Mouse (Mus musculus): ENCODE measurements at regions not wholly inside any gene's neighbourhood (a gene's known extent, or its start where the extent isn't known, plus 50 kb on each side); places are given as distances from the start of the nearest gene placed in this dataset.

DNA sequence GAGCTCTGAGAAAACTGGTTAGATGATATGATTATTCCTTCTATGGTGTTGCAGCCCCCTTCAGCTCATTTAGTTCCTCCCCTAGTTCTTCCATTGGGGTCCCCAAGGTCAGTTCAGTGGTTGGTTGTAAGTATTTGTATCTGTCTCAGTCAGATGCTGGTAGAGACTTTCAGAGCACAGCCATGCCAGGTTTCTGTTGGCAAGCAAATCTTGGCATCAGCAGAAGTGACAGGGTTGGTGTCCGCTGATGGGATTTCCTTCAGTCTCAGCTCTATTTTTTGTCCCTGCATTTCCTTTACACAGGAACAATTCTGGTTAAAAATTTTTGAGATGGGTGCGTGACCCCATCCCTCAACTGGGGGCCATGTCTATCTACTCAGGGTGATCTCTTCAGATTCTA, 55.3 kb upstream of the Spaca1 start:
- no peak for DNase-seq (ENCODE audit: low read depth)

- no peak for DNase-seq (ENCODE audit: low read depth)
Observed at GRCm38 (mm10) chr4:34114323-34114722, 64.3 kb upstream of the Spaca1 start.

- DNase-seq (ENCODE audit: low read depth): no peak
Observed at GRCm38 (mm10) chr4:34117086-34117485, 67.1 kb upstream of the Spaca1 start.

- no peak for DNase-seq (ENCODE audit: low read depth)
Observed at GRCm38 (mm10) chr4:34122959-34123520, 73.0 kb upstream of the Spaca1 start.

DNA sequence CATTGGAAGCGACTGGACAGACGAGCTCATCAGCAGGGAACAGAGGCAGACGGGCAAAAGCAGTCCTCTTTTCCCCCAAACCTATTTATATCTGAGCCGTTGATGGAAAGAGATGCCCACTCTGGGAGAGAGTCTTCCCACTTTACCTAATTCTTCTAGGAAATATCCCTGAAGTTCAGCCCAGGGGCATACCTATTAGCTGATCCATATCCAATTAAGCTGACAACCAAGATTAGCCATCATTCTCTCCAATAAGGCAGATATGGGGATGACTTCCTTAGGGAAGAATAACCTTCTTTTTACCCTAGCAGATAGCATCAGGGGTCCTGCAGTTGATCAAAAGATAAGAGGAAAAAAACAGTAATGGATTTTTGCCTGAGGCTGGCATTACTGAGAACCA, 78.2 kb upstream of the Spaca1 start:
- DNase-seq (ENCODE audit: low read depth): no peak

DNA sequence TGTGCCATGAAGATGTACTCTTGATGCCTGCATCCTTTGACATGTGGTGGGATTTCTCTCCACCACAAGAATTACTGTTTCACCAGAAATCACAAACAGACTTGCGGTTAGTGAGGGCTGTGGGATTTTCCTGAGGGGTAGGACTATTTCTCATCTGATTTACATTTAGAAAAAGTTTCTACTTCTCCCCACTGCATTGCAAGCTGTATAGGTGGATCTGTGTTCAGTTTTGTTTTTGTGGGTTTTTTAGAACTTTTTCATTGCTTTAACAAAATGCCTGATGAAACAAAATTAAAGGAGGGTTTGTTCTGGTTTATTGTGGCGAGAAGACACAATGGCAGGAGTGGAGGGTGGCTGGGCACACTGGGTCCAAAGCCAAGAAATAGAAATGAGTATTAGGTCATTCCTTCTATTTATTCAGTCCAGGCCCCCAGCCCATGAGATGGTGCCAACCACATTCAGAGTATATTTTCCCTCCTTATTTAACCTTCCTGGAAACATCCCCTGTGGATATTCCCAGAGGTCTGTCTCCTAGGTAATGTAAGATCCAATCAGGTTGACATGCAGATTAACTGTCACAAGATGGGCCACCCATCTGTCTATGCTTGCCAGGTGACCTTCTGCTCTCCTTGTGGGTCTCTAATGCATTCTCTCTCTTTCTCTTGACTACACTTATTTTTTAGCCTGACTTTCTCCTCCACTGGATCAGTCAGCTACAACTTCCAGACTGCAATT, 96.3 kb upstream of the Spaca1 start:
- no peak for DNase-seq (ENCODE audit: low read depth)

DNA sequence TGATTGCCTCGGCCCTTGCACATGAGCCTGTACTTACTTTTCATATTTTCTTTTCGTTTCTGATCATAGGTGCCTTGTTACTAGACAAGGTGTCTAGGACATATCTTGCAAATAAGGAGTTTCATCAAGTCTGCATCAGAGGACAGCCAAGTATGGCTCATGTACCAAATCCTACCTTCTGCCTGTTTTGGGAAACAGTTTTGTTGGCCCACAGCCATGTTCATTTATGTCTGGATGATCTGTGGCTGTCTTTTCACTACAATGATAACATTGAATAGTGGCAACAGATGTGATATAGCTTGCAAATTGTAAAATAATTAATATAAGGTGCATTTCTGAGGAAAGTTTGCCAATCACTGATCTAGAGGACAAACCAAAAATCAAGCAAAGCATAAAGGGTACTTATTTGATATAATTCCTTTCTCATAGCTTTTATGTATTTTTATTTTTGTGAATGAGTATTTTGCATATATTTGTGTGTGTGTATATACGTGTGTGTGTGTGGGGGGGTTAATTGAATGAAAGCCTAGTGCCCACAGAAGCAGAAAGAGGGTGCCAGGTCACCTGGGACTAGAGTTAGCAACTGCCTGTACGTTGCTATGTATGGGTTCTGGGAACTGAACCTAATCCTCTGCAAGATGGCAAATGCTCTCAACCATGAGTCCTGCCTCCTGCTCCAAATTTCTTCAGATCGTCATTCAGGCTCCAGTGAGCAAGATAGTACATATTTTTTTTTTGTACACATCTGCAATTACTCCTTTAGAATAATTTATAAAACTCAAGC, 99.2 kb upstream of the Spaca1 start:
- DNase-seq (ENCODE audit: low read depth): no peak

DNA sequence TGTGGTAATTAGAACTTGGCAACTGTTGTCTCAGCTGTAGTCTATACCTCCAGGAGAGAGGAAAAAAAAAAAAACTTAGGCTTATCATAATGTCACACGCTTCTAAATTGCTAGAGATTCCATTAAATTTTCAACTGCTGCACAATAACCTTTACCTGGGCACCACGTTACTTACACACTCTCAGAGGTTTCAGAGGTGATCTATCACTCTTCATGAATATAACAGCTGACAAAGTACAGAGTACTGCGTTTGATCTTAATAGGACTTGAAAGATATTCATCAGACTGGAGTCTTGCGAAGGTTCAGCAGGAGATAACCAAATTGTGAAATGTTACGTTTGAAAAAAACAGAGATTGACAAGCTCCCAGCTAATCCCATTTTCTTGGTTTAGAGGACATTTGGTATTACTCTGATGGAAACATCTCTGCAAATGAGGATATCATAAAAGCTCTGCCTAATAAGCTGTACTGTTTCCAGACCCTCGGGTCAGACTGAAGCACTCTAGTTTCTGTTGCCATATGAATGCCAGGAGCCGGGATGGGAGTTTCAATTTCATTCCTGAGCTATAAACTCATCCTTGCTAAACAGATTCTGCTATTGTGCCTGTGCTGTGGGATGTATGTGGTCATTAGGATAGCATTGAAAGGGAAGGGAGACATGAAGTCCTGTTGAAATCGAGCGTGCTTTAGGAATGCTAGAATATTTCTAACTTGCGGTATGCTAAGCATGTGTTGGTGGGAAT, 101.8 kb upstream of the Spaca1 start:
- DNase-seq (ENCODE audit: low read depth): no peak

GRCm38 (mm10) chr4:34155501-34155900, 105.5 kb upstream of the Spaca1 start:
- DNase-seq (ENCODE audit: low read depth): no peak

- no peak for DNase-seq (ENCODE audit: low read depth)
Observed at GRCm38 (mm10) chr4:34157818-34158511, 108.0 kb upstream of the Spaca1 start.

GRCm38 (mm10) chr4:34171265-34171862, 121.4 kb upstream of the Spaca1 start:
- DNase-seq (ENCODE audit: low read depth): no peak

- DNase-seq (ENCODE audit: low read depth): no peak
Observed at GRCm38 (mm10) chr4:34172000-34172399, 122.0 kb upstream of the Spaca1 start.

GRCm38 (mm10) chr4:34177421-34177820, 127.4 kb upstream of the Spaca1 start:
- DNase-seq (ENCODE audit: low read depth): no peak

DNA sequence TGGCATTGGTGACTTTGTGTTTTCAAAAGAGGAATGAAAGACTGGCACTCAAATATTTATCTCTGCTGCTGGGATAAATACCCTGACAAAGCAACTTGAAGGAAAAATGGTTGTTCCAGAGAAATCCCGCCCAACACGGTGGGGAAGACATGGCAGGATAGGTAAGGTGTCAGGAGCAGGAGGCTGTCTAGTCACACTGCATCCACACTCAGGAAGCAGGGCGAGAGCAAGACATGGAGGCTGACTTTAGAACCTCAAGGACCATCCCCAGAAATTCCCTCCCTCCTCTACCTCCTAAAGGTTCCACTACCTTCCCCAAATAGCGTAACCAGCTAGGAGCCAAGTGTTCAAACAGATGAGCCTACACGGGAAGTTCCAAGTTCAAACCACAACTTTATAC, 136.5 kb upstream of the Spaca1 start:
- no peak for DNase-seq (ENCODE audit: low read depth)

DNA sequence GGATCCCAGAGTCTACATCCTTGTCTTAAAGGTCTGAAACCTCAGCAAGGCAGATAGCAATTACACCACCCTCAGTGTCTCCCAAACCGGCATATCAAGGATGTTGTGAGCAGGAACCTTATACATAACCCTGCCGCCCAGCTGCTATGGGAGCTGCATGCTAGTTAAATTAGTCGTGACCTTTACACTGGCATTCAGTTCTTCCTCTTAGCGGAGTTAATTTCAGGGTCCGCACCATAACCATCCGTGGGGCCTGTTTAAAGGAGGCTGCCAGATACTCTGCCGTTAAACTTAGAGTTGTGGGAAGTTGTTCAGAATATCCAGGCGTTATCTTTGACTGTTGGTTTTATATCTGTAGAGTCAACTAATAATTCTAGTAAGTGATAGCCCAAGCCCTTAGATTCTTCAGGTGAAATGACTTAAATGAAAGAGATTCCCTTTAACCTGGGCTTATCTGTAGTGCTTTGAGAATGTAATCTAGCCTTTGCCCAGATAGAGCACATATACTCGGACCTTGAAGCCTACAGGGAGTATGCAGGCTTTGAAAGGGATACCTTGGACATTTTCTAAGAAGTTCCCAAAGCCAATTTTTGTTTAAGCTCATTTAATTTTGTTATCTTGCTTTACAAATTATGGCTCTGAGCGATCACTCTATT, 153.3 kb upstream of the Spaca1 start:
- no peak for DNase-seq (ENCODE audit: low read depth)

- DNase-seq (ENCODE audit: low read depth): no peak
Observed at GRCm38 (mm10) chr4:34209179-34209896, 159.3 kb upstream of the Spaca1 start.

DNA sequence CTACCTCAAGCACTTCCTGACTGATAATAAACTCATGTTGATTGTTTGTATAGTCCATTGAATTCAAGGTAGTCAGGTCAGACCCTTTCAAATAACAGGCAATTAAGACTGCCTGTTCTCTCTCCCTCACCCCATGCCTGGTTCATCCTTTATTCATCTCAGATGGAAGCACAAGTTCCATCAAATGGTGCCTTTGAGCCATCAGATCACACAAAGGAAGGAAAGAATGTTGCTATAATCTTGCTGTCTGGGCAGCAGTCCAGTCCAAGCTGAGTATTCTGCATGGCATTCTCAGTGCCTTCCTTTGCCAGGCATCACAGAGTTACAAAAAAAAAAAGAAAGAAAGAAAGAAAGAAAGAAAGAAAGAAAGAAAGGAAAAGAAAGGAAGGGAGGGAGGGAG, 163.7 kb upstream of the Spaca1 start:
- no peak for DNase-seq (ENCODE audit: low read depth)

GRCm38 (mm10) chr4:34214346-34214745, 164.4 kb upstream of the Spaca1 start:
- DNase-seq (ENCODE audit: low read depth): no peak

DNA sequence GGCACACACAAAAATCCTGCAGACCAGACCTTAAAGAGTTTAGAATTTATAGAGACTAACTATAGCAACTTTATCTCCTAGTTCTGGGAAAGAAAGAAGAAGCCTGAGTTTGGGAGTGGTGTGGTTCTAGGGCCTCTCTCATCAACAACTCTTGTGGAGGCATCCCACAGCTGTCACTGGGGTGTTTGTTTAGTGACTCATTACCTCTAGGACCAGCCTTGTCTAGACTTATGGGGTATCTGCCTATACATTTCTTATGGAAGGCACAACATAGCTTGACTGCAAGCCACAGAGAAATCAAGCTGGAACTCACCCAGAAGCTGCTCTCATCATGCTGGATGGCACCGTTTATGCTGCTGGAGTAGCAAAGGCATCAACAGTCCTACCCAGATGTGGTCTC, 171.9 kb upstream of the Spaca1 start:
- DNase-seq (ENCODE audit: low read depth): no peak

DNA sequence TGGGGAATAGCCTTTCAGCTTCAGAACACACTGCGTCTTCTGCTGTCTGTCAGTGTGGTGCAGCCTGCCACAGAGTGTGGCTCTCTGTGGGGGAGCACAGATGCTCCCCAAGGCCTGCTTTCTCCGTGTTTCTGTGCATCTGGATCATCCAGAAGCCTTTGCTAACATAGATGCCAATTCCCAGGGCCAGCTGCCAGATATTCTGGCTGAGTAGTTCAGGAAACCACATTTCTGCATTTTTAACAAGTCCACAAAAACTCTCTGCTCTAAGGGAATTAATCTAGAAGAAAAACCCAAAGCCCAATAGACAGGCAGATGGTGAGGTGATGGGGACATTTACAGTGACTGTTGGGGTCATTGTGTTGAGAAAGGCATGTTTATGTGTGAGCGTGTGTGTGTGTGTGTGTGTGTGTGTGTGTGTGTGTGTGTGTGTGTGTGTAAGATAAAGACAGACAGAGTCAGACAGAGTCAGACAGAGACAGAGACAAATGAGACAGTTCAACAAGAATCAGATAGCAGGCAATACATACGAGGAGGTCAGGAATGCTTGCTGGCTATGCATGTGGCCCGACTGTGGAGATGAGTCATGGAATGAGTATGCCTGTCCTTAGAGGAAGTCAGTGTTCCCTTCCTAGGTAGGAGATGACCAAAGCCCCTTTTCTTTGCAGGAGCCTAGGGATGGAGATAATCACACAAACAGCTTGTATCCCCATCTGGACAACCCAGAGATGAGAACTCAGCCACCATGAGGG, 176.3 kb upstream of the Spaca1 start:
- DNase-seq (ENCODE audit: low read depth): no peak
